Mouse (Mus musculus): ENCODE results near the gene Grhl1. TPM values are rescaled to one million over a fixed set of nuclear protein-coding genes. Genes with fewer than 3 reads are reported as not detected.
"Not testable (repeated sequence)": the region's sequence is repeated elsewhere in the genome, so short reads cannot be mapped to it uniquely, and the experiment has no call there.

The Grhl1 gene
- total RNA-seq, 1 experiment from 2014 or later: 0.29 TPM

DNA sequence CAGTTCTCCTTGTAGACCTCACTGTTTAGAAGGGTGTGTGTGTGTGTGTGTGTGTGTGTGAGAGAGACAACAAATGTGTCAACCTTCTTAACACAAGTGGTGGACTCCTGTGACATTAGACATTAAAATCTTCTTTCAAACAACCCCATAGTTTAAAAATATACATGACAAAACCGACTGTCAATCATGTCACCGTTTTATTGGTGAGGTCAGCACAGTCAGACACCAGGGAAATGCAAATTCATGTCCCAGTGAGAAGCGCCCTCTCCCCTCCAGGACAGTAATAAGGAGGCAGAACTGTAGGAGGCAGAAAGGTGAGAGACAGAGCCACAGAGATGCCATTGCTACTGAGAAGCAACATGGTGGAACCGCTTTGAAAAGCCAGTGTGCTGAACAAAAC lies 60.3 kb downstream of the Grhl1 start:
- no peak for ATAC-seq (replicated peaks; ENCODE audit: insufficient number of reproducible peaks, low FRiP score, low TSS enrichment, poor library complexity, severe bottlenecking)

DNA sequence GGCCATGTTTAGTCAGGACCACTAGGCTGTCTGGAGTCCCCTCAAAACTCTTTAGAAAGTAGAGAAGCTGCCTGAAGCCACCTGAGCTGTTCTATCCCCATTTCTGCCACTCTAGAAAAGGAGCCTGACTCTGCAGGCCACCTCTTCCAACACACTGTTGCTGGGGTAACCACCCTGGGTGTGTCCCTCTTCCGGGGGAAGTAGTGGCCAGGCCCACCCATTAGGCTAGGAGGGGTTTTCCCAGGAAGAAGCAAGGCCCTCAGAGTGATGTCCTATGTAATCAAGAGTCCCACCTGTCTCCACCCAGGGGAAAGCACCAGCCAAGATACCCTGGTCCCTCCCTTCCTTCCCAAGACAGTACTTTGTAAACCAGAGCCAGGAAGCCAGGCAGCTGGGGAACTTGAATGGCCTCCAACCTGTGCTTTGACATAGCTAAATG lies 61.7 kb downstream of the Grhl1 start:
- ATAC-seq (replicated peaks; ENCODE audit: insufficient number of reproducible peaks, low FRiP score, low TSS enrichment, poor library complexity, severe bottlenecking): peak; percentile 33; the same call in 1 of the 2 replicates

DNA sequence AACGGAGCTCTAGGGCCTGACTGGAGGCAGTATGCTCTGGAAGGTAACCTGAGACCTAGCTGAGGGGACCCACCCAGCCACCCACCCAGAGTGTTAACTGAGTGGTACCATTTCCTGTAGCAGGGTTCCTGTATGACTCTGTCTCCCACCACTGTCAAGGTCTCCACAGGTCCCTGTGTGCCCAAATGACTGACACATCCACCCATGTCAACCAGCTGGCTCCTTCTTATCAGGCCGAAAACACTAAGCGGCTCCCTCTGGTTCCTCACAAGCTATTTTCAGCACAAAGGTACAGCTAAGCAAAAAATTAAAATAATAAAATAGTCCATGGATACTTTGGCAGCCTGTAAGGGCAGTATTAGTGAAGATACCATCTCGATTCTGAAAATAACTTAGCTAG lies 62.1 kb downstream of the Grhl1 start:
- ATAC-seq (replicated peaks; ENCODE audit: insufficient number of reproducible peaks, low FRiP score, low TSS enrichment, poor library complexity, severe bottlenecking): no peak

GRCm38 (mm10) chr12:24634648-24635047 lies 62.6 kb downstream of the Grhl1 start:
- no peak for ATAC-seq (replicated peaks; ENCODE audit: insufficient number of reproducible peaks, low FRiP score, low TSS enrichment, poor library complexity, severe bottlenecking)

DNA sequence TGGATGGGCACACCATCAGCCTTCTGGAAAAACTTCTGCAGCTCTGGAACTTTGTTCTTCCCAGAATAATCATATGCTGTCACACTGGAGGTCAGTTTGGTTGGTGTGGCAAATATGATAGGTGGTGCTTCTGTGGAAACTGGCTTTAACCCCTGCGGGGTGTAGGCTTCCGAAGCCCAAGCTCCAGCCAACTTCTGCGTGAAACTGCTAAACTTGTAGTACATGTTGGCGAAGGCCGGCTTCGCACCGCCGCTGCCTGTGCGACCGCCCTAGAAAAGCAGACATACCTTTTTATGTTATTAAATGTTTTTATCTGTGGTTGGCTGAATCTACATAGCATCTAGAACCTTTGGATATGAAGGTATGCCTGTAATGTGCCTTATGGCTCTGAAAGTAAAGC lies 66.7 kb downstream of the Grhl1 start:
- ATAC-seq (replicated peaks; ENCODE audit: insufficient number of reproducible peaks, low FRiP score, low TSS enrichment, poor library complexity, severe bottlenecking): not testable (repeated sequence)

DNA sequence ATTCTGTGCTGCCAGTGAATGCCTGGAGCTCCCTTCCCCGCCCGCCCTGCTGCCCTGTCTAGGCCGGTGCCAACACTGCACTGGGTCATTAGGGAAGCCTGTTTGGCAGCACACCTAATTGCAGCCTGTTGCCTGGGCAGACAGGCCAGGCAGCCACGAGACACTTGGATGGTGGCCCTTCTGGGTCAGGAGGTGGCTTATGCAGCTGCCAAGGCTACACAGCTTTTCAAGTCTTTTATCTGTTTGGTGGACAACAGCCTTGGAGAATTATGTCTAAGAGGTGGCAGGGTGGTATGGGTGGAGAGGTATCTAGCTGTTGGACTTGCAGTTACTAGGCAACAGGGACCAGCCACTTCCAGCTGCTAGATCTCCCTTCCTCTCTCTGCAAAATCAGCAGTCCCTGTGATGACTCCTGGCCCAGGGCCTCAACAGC lies 70.3 kb downstream of the Grhl1 start:
- ATAC-seq (replicated peaks; ENCODE audit: insufficient number of reproducible peaks, low FRiP score, low TSS enrichment, poor library complexity, severe bottlenecking): no peak

DNA sequence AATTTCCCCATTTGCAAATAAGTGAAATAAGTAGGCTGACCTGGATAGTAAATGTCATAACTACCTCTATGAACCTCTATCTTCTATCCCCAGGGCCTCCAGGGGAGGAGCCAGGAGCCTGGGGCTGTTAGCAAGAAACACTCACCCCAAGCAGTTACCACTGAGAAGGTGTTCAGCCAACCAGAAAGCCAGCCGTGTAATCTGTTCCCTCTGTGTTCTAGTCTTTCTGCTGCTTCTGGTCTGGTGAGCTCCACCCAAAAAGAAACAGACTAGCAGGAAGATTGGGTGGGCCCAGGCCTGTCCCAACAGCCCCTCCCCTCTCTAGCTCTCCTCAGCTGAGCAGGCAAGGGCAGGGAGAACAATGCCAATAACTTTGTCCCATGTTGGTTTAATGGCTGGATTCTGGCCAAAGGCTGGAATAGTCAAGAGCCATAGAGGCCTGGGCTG lies 72.1 kb downstream of the Grhl1 start:
- no peak for ATAC-seq (replicated peaks; ENCODE audit: insufficient number of reproducible peaks, low FRiP score, low TSS enrichment, poor library complexity, severe bottlenecking)

GRCm38 (mm10) chr12:24645901-24646300 lies 73.8 kb downstream of the Grhl1 start:
- ATAC-seq (replicated peaks; ENCODE audit: insufficient number of reproducible peaks, low FRiP score, low TSS enrichment, poor library complexity, severe bottlenecking): no peak

DNA sequence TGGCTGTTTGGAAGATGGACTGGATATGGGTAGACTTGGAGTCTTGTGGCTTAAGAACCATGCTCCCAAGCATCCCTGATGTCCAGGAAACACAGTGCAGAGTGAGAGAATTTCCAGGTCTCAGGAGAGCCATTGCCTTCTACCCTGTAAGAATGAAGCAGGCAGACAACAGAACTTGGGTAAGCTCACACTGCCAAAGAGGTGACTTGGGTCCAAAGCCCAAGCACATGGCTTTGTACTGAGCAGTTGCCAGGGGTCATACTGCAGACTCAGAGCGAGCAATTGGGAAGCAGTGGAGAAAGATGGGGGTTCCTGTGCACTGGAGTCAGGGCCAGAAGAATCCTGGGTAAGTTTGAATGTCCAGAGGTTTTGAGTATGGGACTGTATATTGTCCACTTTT lies 76.0 kb downstream of the Grhl1 start:
- ATAC-seq (replicated peaks; ENCODE audit: insufficient number of reproducible peaks, low FRiP score, low TSS enrichment, poor library complexity, severe bottlenecking): no peak

DNA sequence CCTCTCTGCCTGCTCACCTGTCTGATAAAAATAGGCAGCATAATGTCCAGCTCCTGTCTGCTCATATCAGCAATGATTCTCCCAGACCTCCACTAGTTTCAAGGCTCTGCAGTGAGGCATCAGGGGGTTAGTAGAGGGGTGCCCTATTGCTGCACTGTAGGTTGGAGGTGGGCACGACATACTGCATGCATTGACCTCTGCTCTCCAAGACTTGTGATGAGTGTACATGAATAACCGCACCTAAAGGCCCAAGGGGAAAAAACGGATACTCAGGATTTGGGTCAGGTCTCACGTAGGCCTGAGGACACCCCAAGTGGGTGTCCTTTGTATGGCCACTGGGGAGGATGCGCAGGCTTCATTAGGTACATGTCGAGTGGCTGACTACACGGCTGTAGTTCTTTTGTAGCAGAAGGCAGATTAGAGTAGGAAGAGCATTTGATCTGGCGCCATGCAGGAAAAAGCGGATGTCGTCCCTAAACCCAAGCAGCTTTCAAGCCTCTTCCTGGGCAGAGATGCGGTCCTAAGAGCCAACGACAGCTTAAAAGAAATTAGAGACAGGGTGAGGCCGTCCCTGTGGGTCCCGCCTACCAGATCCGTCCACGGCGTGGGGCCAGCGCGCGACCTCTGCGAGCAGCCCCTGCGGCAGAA lies 78.5 kb downstream of the Grhl1 start:
- ATAC-seq (replicated peaks; ENCODE audit: insufficient number of reproducible peaks, low FRiP score, low TSS enrichment, poor library complexity, severe bottlenecking): peak; percentile 1; the same call in 1 of the 2 replicates

DNA sequence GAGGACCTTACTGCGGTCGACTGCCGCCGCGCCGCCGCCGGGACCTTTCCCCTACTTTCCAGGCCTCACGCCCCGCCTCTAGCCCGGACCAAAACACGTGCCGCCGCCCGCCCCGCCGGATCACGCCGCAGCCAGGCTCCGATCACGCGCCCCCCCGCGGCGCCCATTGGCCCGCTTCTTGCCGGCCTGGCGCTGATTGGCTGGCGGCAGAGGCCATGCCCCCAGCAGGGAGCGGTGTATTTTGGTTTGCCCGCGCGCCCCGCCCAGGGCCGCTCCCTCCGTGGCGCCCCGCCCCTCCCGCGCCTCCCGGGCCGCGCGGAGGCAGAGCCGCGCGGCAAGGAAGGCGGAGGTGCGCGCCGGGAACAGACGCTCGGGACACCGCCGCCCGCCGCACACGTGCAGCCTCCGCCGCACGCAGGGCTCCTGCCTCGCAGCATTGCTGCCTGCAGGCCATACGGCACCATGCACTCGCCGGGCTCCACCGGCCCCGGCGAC lies 79.0 kb downstream of the Grhl1 start, which contains the start of gene Klf11:
Gene Klf11 (plus strand): TSS at position 212 of the 495 bp plus-strand sequence.
- peak; percentile 66 for ATAC-seq (replicated peaks; ENCODE audit: insufficient number of reproducible peaks, low FRiP score, low TSS enrichment, poor library complexity, severe bottlenecking)

DNA sequence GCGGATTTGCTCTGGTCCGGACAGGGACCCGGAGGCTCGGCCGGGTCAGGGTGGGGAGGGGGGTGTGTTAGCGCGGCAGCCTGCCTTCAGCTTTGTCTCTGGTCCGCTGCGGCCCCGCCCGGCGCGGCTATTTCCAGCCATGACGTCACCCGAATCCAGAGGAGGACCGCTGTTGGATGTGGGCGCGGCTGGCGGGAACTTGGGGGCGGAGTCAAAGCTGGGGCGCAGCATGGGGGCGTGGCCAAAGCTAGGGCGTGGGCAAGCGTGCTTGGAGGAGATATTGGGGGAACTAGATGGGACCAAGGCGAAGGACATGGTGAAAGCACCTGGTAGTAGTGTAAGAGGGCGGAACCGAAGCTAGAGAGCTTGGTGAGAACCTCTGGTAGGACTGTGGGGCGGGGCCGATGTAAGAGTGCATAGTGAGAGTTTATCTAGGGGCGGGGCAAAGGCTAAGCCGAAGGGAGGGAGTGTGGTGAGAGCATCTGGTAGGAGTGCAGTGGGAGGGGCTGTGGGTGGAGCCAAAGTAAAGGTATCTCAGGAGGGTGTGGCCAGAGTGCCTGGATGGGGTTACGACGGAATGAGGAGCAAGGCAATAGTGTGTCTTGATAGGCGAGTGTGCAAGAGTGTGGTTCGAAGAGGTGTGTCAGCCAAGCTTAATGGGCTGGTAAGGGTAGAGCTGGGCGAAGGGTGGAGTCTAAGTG lies 79.7 kb downstream of the Grhl1 start:
- ATAC-seq (replicated peaks; ENCODE audit: insufficient number of reproducible peaks, low FRiP score, low TSS enrichment, poor library complexity, severe bottlenecking): peak; percentile 78

- ATAC-seq (replicated peaks; ENCODE audit: insufficient number of reproducible peaks, low FRiP score, low TSS enrichment, poor library complexity, severe bottlenecking): no peak
These were observed 82.2 kb downstream of the Grhl1 start for GRCm38 (mm10) chr12:24654065-24654862.

DNA sequence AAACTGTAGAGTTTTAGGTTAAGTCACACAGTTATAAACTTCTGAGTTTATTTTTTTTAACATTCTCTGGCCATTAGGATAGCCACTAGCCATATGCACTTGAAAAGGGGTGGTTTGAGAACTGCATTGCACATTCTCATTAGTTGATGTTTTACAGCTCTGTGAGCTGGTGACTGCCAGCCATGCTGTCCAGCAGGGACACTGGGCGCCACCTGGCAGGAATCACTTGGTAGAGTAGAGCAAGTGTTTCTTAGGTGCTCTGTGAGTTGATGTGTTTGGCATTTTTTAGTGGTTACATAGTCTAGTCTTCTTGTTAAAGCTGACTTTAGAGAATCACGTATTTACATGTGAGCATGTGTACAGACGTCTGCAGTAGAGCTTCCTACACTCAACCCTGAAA lies 84.4 kb downstream of the Grhl1 start:
- no peak for ATAC-seq (replicated peaks; ENCODE audit: insufficient number of reproducible peaks, low FRiP score, low TSS enrichment, poor library complexity, severe bottlenecking)

DNA sequence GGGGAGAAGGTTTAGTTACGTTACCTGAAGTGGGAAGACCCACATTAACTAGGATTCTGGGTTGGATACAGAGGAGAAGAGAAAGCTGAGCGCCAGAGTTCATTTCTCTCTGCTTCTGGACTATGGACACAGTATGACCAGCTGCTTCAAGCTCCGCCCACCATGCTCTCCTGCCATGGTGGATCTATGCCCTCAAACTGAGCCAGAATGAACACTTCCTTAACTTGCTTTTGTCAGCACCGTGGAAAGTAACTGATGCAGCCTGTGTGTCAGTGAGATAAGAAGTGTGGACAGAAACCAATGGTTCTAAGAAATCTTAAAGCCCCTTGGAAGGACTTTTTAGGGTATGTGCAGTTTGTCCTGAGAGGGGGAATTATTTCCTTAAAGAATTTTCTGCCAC lies 86.9 kb downstream of the Grhl1 start:
- ATAC-seq (replicated peaks; ENCODE audit: insufficient number of reproducible peaks, low FRiP score, low TSS enrichment, poor library complexity, severe bottlenecking): no peak

DNA sequence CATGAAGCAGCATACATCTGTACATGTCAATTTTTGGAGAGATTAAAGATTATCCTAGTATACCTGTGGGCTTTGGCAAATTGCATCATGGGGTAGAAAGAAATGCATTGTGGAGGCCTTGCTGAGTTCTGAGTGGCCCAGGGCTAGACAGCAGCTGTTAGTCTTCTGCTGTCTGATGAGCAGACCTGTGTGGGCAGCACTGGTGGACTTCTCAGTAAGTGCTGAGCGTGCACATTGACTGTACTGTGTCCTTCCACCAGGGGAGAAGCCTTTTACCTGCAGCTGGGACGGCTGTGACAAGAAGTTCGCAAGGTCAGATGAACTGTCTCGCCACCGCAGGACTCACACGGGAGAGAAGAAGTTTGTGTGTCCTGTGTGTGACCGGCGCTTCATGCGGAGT lies 87.8 kb downstream of the Grhl1 start:
- 0 out of 2 replicates have a peak, but pooled peaks have one; percentile 20 for ATAC-seq (replicated peaks; ENCODE audit: insufficient number of reproducible peaks, low FRiP score, low TSS enrichment, poor library complexity, severe bottlenecking)

- no peak for ATAC-seq (replicated peaks; ENCODE audit: insufficient number of reproducible peaks, low FRiP score, low TSS enrichment, poor library complexity, severe bottlenecking)
These were observed 89.0 kb downstream of the Grhl1 start for GRCm38 (mm10) chr12:24661100-24661499.

- ATAC-seq (replicated peaks; ENCODE audit: insufficient number of reproducible peaks, low FRiP score, low TSS enrichment, poor library complexity, severe bottlenecking): no peak
These were observed 90.0 kb downstream of the Grhl1 start for GRCm38 (mm10) chr12:24662131-24662530.
